Mouse (Mus musculus) gastrocnemius, postnatal 36 days (tissue): ENCODE data around the gene Loxl4. TPM values are rescaled to one million over a fixed set of nuclear protein-coding genes. Genes with fewer than 3 reads are reported as not detected.

Experiments used
- DNase-seq, 2 experiments: peaks; one replicate each; pipeline ENCODE4 v3.0.0; 2022
- intact Hi-C: fragments of 180-260 bp; cut with DNase I; formaldehyde crosslinking; loops from one replicate; pipeline ENCODE4 v1.15.1; 2025
- total RNA-seq, 2 experiments: library from RNA; stranded (reverse); gene quantifications; 2 replicates each; pipeline ENCODE4 v1.2.3; 2021

The Loxl4 gene
- total RNA-seq, 2 experiments from 2014 or later = 1.8 to 2.7 TPM

DNA sequence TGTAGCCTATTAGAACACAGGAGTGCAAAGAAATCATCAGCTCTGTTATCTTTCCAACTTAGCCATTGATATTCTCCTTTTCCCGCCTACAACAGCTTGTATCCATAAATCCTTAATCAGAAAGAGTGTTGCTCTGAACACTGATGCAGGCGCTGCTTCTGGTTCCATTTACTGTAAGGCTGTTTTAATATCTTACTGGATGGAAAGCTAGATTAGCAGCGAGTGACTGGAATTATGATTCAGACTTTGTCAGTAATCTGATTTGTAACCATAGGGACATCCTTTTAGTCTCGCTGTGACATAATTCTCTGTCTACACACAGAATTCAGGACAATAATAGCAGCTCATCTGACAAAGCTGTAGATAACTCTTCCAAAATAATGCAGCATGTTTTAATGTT lies 41.3 kb downstream of the Loxl4 start:
- intact Hi-C loops = no loop called here
- no peak for DNase-seq

DNA sequence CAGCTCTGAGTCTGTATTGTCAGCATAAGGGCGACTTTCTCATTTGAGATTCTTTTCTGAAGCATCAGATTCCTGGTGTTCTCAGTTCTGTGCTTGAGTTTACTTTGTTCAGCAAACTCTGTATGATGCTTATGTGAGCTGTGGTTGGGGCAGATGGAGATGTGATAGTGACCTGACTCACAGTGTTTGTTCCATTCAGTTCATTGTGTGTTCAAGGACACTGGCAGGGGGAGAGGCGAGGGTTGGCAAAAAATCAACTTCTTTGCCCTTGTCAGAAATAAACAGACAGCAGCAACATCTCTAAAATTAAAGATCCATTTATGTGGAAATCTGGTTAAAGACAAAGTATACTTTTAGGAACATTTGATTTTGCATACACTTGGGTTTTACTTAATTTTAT lies 43.5 kb downstream of the Loxl4 start:
- intact Hi-C loops = no loop called here
- no peak for DNase-seq

DNA sequence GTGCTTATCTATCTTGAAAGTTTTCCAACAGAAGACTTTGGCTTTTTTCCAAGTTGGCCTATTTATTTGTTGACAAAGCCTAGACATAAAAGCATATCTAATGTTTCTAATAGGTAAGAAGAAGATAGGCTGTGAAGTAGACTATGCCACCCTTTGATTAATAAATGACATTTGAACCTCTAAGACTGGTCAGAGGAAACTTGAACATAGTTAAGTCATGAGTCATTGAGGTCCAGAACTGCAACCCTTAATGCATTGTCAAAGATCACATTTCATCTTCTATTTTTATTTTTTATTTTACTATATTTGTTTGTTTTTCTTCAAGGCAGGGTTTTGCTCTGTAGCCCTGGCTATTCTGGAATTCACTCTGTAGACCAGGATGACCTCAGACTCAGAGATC lies 45.6 kb downstream of the Loxl4 start:
- intact Hi-C loops = no loop called here
- DNase-seq = no peak

- intact Hi-C loops = no loop called here
- DNase-seq = no peak
These were observed 46.2 kb downstream of the Loxl4 start for GRCm38 (mm10) chr19:42566283-42567019.

GRCm38 (mm10) chr19:42563726-42564270 lies 48.8 kb downstream of the Loxl4 start:
- DNase-seq = no peak
- intact Hi-C loops = no loop called here

- intact Hi-C loops = no loop called here
- DNase-seq = no peak
These were observed 49.6 kb downstream of the Loxl4 start for GRCm38 (mm10) chr19:42562981-42563380.

DNA sequence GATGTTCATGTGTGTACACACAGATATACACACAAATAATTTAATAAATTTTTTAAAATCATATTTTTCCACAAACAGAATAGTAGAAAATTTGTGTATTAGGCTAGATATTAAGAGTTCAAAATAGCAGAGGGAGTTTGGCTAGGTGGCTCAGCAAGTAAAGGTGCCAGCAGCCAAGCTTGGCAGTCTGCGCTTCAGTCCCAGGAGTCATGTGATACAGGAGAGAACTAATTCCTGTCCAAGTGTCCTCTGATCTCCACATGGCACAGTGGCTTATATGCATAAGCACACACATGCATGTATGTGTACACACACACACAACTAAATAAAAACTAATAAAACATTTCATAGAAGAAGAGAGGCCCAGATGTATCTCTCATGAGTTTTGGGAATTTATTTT lies 50.6 kb downstream of the Loxl4 start:
- no peak for DNase-seq
- intact Hi-C loops = no loop called here

DNA sequence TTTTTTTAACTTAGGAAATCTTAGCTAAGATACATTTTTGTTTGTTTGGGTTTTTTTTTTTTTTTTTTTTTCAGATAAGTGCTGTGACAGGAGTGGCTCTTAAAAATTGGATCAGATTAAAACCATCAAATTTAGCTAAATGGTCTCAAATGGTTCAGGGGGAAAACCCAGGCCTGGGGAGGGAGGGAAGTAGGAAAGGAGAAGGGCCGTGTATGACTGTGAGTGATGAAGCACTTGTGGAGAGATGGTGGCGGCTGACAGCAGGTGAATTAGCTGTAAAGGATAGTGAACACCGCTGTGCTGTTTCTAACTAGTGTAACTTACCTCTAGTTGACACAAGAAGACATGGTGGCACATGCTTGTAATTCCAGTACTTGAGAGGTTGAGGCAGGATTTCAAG lies 53.9 kb downstream of the Loxl4 start:
- intact Hi-C loops = no loop called here
- DNase-seq = no peak

Other genes with a start within 250 kb of the Loxl4 start
- gene Crtac1, start 181.0 kb downstream of the Loxl4 start, total RNA-seq = under 1 TPM in 1 of 2 experiments, not detected in 1; 0.54 TPM
- gene R3hcc1l, start 94.1 kb downstream of the Loxl4 start, total RNA-seq = 10 to 100 TPM; 11.0 to 12.8 TPM
- gene Pyroxd2, start 140.0 kb upstream of the Loxl4 start, total RNA-seq = under 1 TPM; 0.79 to 0.96 TPM
- gene Hps1, start 167.2 kb upstream of the Loxl4 start, total RNA-seq = 1 to 10 TPM in 1 of 2 experiments, under 1 TPM in 1; 0.51 to 1.5 TPM